Mouse (Mus musculus) kidney, postnatal 25 days (tissue): Measurements from ENCODE around the gene Plp2.
"Not testable (repeated sequence)": the region's sequence is repeated elsewhere in the genome, so short reads cannot be mapped to it uniquely, and the experiment has no call there.

Source experiments
- DNase-seq, 2 experiments: peaks; one replicate each; pipeline ENCODE4 v3.0.0; 2021; ENCODE audit warnings: mixed read lengths in 2 of 2

The Plp2 gene

DNA sequence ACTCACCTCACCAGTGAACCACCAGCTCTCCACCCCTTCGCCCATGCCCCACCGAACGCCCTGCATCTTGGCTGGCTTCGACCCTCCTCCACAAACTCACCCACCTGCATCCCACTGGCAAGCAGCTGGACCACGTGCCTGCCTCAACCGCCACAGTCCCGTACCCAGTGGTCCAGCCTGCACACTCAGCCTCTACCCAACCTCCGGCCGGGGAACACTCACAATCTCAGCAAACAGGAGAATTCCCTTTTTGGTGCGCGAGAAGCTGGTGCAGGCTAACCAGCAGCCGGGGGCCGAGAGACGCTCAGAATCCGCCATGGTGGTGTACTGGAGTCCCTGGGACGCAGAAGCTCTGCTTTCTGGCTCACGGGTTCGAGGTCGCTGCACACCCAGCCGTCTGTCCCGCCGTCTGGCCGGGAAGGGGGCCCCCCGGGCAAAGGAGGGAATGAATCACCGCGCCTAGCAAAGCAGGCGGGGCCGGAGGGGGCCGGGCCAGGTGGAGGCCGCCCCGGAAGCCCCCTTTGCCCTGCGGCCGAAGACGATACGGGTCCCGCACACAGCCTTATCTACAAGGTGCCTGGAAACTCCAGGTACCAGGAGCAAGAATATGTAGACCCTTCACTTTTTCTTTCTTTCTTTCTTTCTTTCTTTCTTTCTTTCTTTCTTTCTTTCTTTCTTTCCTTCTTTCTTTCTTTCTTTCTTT, at the start of gene Plp2:
Gene Plp2, minus strand, starts transcription at position 470 of the 703 bp plus-strand sequence.
- DNase-seq = peak; percentile 30 to 63

GRCm38 (mm10) chrX:7716058-7716457, 44.9 kb upstream of the Plp2 start:
- peak in 1 of 2 experiments; percentile 30 for DNase-seq

DNA sequence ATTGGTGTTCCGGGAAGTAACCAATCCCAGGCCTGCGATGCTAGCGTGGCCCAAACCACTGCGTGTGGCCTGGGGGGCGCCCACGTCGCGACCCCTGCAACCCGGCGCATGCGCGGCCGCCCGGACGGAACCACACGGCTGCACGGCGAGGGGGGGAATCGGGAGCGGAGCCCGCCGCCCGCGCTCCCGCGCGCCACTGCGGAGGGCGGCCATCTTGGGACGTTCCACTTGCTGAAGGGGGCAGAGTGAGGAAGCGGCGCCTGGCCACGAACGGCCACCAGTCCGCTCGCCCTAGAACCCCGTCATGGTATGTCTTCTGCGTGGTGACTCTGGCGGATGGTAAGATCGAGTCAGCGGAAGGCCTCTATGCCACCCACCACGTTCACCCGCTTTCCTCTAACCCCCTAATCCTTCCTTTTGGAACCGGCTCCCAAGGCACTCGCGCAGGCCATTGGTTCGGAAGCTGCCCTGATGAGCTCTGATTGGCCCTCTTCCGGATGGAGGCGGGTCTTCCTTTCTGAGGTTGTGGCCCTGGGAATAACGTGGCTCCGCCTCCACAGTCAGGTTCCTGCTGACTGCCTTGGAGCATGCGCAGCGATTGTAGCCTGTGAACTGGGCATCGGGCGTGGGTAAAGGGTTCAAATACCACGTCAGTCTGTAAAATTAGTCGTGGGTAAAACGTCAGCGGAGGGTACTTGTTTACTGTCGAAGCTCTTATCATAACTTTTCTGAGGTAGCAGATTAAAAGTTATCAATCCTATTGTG, 43.1 kb upstream of the Plp2 start, which contains the start of gene Wdr45:
Gene Wdr45, plus strand, starts transcription at position 199 of the 765 bp plus-strand sequence.
- peak; percentile 95 to 97 for DNase-seq

DNA sequence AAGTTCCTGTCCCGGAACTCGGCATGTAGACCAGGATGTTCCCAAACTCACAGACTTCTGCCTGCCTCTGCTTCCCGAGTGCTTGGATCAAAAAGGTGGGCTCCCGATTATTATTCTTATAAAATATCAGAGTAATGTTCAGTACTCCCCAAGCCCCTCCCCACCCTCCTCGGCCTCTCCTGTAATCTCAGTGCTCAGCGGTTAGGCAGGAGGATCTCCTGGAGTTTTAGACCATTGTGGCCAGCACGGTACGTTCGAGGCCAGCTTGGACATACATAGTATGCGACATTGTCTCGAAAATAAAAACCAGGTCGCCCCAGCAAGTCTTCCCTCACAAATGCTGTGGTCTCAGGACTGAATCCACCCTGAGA, 42.6 kb upstream of the Plp2 start:
- DNase-seq = not testable (repeated sequence)

DNA sequence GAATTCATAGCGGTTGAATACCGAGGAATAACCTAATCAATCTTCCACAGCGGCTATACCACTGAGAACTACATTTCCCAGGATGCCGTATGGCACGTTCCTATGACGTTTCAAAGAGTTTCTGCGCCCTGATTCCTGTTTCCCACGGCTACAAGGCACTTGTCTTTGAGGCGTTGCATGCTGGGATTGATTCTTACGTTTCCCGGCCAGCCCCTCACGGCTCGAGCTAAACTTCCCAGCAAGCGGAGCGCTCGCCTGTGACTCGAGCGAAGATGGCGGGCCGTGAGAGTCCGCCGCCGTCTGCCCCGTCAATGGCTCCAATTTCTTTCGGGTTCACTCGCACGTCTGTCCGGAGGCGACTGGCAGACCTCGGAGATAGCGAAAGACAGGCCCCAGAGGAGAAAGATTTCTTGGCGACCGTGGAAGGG, 25.8 kb upstream of the Plp2 start, which contains the start of gene Gpkow:
Gene Gpkow, plus strand, starts transcription at position 178 of the 428 bp plus-strand sequence.
- peak; percentile 85 to 94 for DNase-seq

DNA sequence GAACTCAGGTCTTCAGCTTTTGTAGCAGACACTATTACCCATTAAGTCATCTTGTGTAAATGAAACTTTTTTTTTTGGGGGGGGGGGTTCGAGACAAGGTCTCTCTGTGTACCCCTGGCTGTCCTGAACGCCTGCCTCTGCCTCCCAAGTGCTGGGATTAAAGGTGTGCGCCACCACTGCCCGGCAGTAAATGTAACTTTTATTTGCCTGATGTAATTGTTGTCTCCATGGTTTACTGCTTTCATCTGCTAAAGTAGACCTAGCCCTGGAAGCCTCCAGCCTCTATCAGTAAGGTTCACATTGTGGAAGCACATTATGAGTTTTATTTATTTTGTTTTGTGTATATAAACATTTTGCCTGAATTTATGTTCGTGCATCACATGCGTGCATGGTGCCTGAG, 25.3 kb upstream of the Plp2 start:
- no peak for DNase-seq

- peak; percentile 52 to 60 for DNase-seq
These were observed 21.7 kb upstream of the Plp2 start for GRCm38 (mm10) chrX:7692862-7693261.

DNA sequence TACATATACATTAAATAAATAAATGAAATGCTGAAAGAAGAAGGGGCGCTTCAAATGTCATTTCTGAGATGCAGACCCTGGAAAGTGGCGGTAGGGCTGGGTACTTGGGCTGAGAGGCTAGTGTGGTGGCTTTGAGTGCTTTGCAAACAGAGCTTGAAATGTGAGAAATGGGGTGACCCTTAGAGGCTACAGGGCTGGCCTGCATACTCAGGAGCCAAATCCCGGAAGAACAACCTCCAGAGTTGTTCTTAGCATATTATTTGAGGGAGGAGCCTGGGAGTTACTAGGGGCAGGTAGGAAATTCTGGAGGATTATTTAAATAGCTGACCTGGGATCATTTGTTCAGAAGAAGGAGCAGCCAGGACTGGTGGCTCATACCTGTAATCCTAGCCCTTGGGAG, 19.3 kb upstream of the Plp2 start:
- DNase-seq = no peak

- no peak for DNase-seq
These were observed 17.1 kb upstream of the Plp2 start for GRCm38 (mm10) chrX:7688321-7688720.

GRCm38 (mm10) chrX:7680864-7681263, 9.7 kb upstream of the Plp2 start, which contains the start of gene Magix:
Magix (minus strand) TSS chrX:7681251.
- peak; percentile 68 to 87 for DNase-seq

- no peak for DNase-seq
These were observed 8.8 kb upstream of the Plp2 start for GRCm38 (mm10) chrX:7680057-7680412.

GRCm38 (mm10) chrX:7679405-7680056, 8.3 kb upstream of the Plp2 start:
- peak; percentile 93 to 95 for DNase-seq

- no peak for DNase-seq
These were observed 7.8 kb upstream of the Plp2 start for GRCm38 (mm10) chrX:7678986-7679385.

GRCm38 (mm10) chrX:7675001-7675380, 3.8 kb upstream of the Plp2 start:
- DNase-seq = no peak

GRCm38 (mm10) chrX:7674284-7675000, 3.3 kb upstream of the Plp2 start:
- DNase-seq = peak in 1 of 2 experiments; percentile 68

- no peak for DNase-seq
These were observed 2.5 kb upstream of the Plp2 start for GRCm38 (mm10) chrX:7673578-7674281.

DNA sequence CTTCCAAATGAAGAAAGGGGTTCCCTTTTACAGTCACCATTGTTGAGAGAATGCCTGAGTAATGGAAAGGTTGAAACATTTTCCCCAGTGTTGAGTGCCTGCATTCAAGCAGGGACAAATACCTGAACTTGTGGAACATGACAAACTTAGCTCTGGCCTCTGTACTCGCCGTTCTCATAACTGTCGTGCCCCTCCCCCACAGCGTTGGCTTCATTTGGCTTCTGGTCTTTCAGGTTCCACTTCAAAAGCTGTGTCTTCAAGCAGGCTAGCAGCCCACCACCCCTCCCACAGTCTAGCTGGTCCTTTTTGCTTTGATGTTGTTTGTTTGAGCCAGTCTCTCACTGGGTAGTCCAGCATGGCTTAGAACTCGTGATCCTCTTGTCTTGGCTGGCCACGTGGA, 1.5 kb upstream of the Plp2 start:
- DNase-seq = peak in 1 of 2 experiments; percentile 57

DNA sequence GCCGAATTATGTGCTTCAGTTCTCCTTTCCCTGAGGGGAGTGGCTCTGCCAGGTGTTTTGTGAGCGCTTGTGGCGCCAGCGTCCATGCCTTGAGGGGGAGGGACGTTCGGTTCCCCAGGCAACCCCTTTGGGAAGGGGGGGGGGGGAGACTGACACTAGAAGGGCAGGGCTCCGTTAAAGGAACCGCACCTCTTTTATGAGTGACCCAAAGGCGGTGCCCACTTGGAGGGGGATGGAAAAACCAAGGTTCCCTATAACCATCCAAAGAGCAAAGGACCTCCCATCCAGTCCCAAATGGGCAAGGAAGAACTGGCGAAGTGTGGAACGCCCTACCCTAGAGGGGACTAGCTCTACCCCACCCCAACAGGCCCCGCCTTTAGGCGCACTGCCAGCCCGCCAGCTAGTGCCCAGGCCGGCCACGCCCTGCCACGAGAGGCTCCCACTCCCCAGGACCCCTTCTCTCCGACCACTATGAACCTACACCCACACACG, 754 bp downstream of the Plp2 start:
- DNase-seq = peak; percentile 68 to 79

DNA sequence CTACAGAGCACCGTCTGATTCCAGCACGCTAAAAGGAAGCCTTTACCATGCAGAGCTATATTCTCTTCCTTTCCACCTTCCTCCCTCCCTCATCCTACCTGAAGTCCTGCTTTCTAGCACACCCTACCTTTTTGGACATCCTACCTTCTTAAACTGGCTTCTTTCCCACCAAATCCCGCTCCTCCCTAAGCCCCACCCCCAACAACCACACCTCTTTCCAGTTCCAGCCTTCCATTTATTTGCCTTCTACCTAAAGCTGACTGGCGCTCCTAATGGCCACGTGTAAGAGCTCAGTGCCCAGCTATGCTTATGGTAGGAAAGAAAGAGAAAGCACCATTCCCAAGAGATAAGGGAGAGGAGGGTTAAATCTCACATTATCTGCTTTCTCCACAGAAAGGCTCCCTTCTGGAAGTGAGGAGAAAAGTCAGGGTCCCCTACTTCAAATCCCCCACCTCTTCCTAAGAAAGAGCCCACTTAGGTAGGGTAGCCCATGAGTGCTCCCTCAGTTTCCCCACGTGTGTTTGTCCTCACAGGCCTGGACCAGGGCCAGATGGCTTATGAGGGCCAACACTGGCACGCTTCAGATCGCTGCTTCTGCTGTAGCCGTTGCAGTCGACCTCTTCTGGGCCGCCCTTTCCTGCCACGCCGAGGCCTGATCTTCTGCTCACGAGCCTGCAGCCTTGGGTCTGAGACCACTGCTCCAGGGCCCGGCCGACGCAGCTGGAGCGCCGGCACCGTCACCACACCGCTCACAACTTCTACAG, 5.3 kb downstream of the Plp2 start:
- no peak for DNase-seq

GRCm38 (mm10) chrX:7664791-7665190, 6.4 kb downstream of the Plp2 start:
- DNase-seq = no peak

GRCm38 (mm10) chrX:7662936-7663335, 8.3 kb downstream of the Plp2 start:
- DNase-seq = no peak
